Mouse (Mus musculus): ENCODE results near the gene Defa35. TPM values are rescaled to one million over a fixed set of nuclear protein-coding genes. Genes with fewer than 3 reads are reported as not detected.
"Not testable (repeated sequence)": the region's sequence is repeated elsewhere in the genome, so short reads cannot be mapped to it uniquely, and the experiment has no call there.

Gene Defa35
- not detected in 2 replicates for polyA plus RNA-seq (2014; fragmentation: Nextera tagmentation; extraction: Ambion mirVana)

GRCm38 (mm10) chr8:21064738-21065137, at the start of gene Defa35:
Defa35 (plus strand) TSS chr8:21065038.
- ATAC-seq (ENCODE audit: low FRiP score); H3K36me3 ChIP-seq (ENCODE audit: control insufficient read depth, insufficient read depth, low read length); DNase-seq (ENCODE audit: low spot score, missing footprints); H3K4me1 ChIP-seq (ENCODE audit: control insufficient read depth, insufficient read depth, low read length); H3K9me3 ChIP-seq (ENCODE audit: control insufficient read depth, low read length); H3K27ac ChIP-seq (ENCODE audit: low read depth, low read length); H3K27me3 ChIP-seq (ENCODE audit: control insufficient read depth, insufficient read depth, low read length); H3K4me2 ChIP-seq; H3K4me3 ChIP-seq (ENCODE audit: low read depth, low read length); H3K9ac ChIP-seq (ENCODE audit: low read length): not testable (repeated sequence)
- 75% methylated on average over 1 of the region's 1 CpGs for WGBS

DNA sequence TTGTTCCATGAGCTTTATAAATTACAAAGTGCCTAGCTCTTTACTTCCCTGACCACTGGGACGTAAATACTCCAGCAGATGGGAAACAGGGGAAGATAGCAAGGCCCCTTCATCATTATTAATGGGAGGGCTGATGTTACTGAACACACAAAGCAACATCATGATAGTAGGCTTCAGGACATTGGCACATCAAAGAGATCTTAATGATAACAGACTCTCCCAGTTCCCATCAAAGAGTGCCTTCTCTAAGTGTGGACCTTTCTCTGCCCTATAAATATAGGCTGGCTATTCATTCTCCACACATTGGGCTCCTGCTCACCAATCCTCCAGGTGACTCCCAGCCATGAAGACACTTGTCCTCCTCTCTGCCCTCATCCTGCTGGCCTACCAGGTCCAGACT, 39.6 kb upstream of the Defa35 start, which contains the start of gene Defa21:
Defa21 (plus strand) TSS at position 301 of the 400 bp plus-strand sequence.
- DNase-seq (ENCODE audit: low spot score, missing footprints); H3K4me3 ChIP-seq (ENCODE audit: low read depth, low read length); H3K4me1 ChIP-seq (ENCODE audit: control insufficient read depth, insufficient read depth, low read length); H3K27me3 ChIP-seq (ENCODE audit: control insufficient read depth, insufficient read depth, low read length); ATAC-seq (ENCODE audit: low FRiP score); H3K27ac ChIP-seq (ENCODE audit: low read depth, low read length); H3K9me3 ChIP-seq (ENCODE audit: control insufficient read depth, low read length); H3K36me3 ChIP-seq (ENCODE audit: control insufficient read depth, insufficient read depth, low read length); H3K9ac ChIP-seq (ENCODE audit: low read length); H3K4me2 ChIP-seq: not testable (repeated sequence)
- WGBS = no CpG with 5 or more reads among the region's 1 CpGs

DNA sequence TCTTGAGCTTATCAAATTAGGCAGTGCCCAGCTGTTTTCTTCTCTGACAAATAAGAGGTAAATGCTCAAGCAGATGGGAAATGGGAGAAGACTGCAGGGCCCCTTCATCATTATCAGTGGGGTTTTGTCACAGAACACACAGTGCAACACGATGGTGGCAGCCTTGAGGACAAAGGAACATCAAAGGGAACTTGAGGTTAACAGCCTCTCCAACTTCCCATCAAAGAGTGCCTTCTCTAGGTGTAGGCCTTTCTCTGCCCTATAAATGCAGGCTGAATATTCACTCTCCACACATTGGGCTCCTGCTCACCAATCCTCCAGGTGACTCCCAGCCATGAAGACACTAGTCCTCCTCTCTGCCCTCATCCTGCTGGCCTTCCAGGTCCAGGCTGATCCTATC, 10.1 kb upstream of the Defa35 start, which contains the start of gene Defa23:
Defa23 (plus strand) TSS at position 301 of the 400 bp plus-strand sequence.
- not testable (repeated sequence) for DNase-seq (ENCODE audit: low spot score, missing footprints); H3K27me3 ChIP-seq (ENCODE audit: control insufficient read depth, insufficient read depth, low read length); H3K4me2 ChIP-seq; H3K4me1 ChIP-seq (ENCODE audit: control insufficient read depth, insufficient read depth, low read length); H3K36me3 ChIP-seq (ENCODE audit: control insufficient read depth, insufficient read depth, low read length); H3K9me3 ChIP-seq (ENCODE audit: control insufficient read depth, low read length); H3K4me3 ChIP-seq (ENCODE audit: low read depth, low read length); H3K27ac ChIP-seq (ENCODE audit: low read depth, low read length); H3K9ac ChIP-seq (ENCODE audit: low read length); ATAC-seq (ENCODE audit: low FRiP score)
- no CpG with 5 or more reads among the region's 1 CpGs for WGBS

- H3K4me3 ChIP-seq (ENCODE audit: low read depth, low read length); H3K27ac ChIP-seq (ENCODE audit: low read depth, low read length); H3K4me1 ChIP-seq (ENCODE audit: control insufficient read depth, insufficient read depth, low read length); ATAC-seq (ENCODE audit: low FRiP score); H3K9ac ChIP-seq (ENCODE audit: low read length); DNase-seq (ENCODE audit: low spot score, missing footprints); H3K4me2 ChIP-seq; H3K27me3 ChIP-seq (ENCODE audit: control insufficient read depth, insufficient read depth, low read length); H3K9me3 ChIP-seq (ENCODE audit: control insufficient read depth, low read length); H3K36me3 ChIP-seq (ENCODE audit: control insufficient read depth, insufficient read depth, low read length): not testable (repeated sequence)
Observed at GRCm38 (mm10) chr8:21084142-21084541, 19.3 kb downstream of the Defa35 start, which contains the start of gene Defa25. Defa25 (plus strand) TSS chr8:21084442.

- ATAC-seq (ENCODE audit: low FRiP score) = no peak
Observed at GRCm38 (mm10) chr8:21093106-21093505, 28.3 kb downstream of the Defa35 start.

GRCm38 (mm10) chr8:21095950-21096349, 31.1 kb downstream of the Defa35 start, which contains the start of gene Gm14851:
Gm14851 (minus strand) TSS chr8:21096050.
- ATAC-seq (ENCODE audit: low FRiP score); H3K36me3 ChIP-seq (ENCODE audit: control insufficient read depth, insufficient read depth, low read length); H3K4me3 ChIP-seq (ENCODE audit: low read depth, low read length); H3K9me3 ChIP-seq (ENCODE audit: control insufficient read depth, low read length); H3K4me1 ChIP-seq (ENCODE audit: control insufficient read depth, insufficient read depth, low read length); H3K4me2 ChIP-seq; H3K27ac ChIP-seq (ENCODE audit: low read depth, low read length); H3K9ac ChIP-seq (ENCODE audit: low read length); DNase-seq (ENCODE audit: low spot score, missing footprints); H3K27me3 ChIP-seq (ENCODE audit: control insufficient read depth, insufficient read depth, low read length): not testable (repeated sequence)
- WGBS = no CpG with 5 or more reads among the region's 2 CpGs

More at GRCm38 (mm10) chr8:21093106-21093505, 28.3 kb downstream of the Defa35 start:
- Histone ChIP-seq H3K9me3 (ENCODE audit: control insufficient read depth, low read length) (no peaks in the 10 kb centered on the region), H3K4me2 (no peak overlapping the region), H3K4me3 (ENCODE audit: low read depth, low read length) (no peak overlapping the region), H3K27ac (ENCODE audit: low read depth, low read length) (no peak overlapping the region), H3K4me1 (ENCODE audit: control insufficient read depth, insufficient read depth, low read length) (no peaks in the 10 kb centered on the region), H3K36me3 (ENCODE audit: control insufficient read depth, insufficient read depth, low read length) (no peaks in the 10 kb centered on the region), H3K9ac (ENCODE audit: low read length) (no peak overlapping the region), H3K27me3 (ENCODE audit: control insufficient read depth, insufficient read depth, low read length) (no peaks in the 10 kb centered on the region)
- DNase-seq (ENCODE audit: low spot score, missing footprints) = no peak
- WGBS = 42% methylated on average over 4 of the region's 4 CpGs

Other genes starting within 250 kb of the Defa35 start
- not detected in 2 replicates for gene Defb33, start 172.4 kb upstream of the Defa35 start, polyA plus RNA-seq (2014; fragmentation: Nextera tagmentation; extraction: Ambion mirVana)
- not detected in 2 replicates for gene Gm15056, start 162.4 kb upstream of the Defa35 start, polyA plus RNA-seq (2014; fragmentation: Nextera tagmentation; extraction: Ambion mirVana)
- not detected in 2 replicates for gene Gm6040, start 143.0 kb upstream of the Defa35 start, polyA plus RNA-seq (2014; fragmentation: Nextera tagmentation; extraction: Ambion mirVana)
- gene AY761185, start 120.3 kb upstream of the Defa35 start, polyA plus RNA-seq (2014; fragmentation: Nextera tagmentation; extraction: Ambion mirVana) = not detected in 2 replicates
- gene Defa21, start 39.5 kb upstream of the Defa35 start, polyA plus RNA-seq (2014; fragmentation: Nextera tagmentation; extraction: Ambion mirVana) = not detected in 2 replicates
- not detected in 2 replicates for gene Defa23, start 10.0 kb upstream of the Defa35 start, polyA plus RNA-seq (2014; fragmentation: Nextera tagmentation; extraction: Ambion mirVana)
- gene Defa25, start 19.4 kb downstream of the Defa35 start, polyA plus RNA-seq (2014; fragmentation: Nextera tagmentation; extraction: Ambion mirVana) = not detected in 2 replicates
- not detected in 2 replicates for gene Gm14851, start 31.0 kb downstream of the Defa35 start, polyA plus RNA-seq (2014; fragmentation: Nextera tagmentation; extraction: Ambion mirVana)
- gene Defa30, start 69.6 kb downstream of the Defa35 start, polyA plus RNA-seq (2014; fragmentation: Nextera tagmentation; extraction: Ambion mirVana) = not detected in 2 replicates
- not detected in 2 replicates for gene Defa22, start 97.2 kb downstream of the Defa35 start, polyA plus RNA-seq (2014; fragmentation: Nextera tagmentation; extraction: Ambion mirVana)
- not detected in 2 replicates for gene Defa31, start 126.6 kb downstream of the Defa35 start, polyA plus RNA-seq (2014; fragmentation: Nextera tagmentation; extraction: Ambion mirVana)
- gene Gm15293, start 136.5 kb downstream of the Defa35 start, polyA plus RNA-seq (2014; fragmentation: Nextera tagmentation; extraction: Ambion mirVana) = not detected in 2 replicates
- gene Gm15292, start 184.7 kb downstream of the Defa35 start, polyA plus RNA-seq (2014; fragmentation: Nextera tagmentation; extraction: Ambion mirVana) = not detected in 2 replicates